11 mouse cellular contexts compared by ENCODE assay signal in genomic region chr16:46022958-46023491, GRCm38 (mm10). TPM values are rescaled to one million over a fixed set of nuclear protein-coding genes. Genes with fewer than 3 reads are reported as not detected.
DNase-seq lines count a peak whose midpoint lies in the region; ATAC-seq and TF ChIP-seq lines count a peak whose summit lies in the region.
"Had no signal": no experiment of that assay in that cellular context is flagged by ENCODE, and none has a peak within 500 bp of the region (broad histone marks: within the 10 kb centered on the region; RNA-seq: fewer than 3 reads in every experiment).

No protein-coding gene starts in this region.

- no peak overlapping the region for H3K9ac ChIP-seq in forebrain, embryonic 11.5 days (ENCODE audit: low read length)
- H3K9ac ChIP-seq in forebrain, postnatal 0 days, result no peak overlapping the region
- H3K9ac ChIP-seq in midbrain, embryonic 13.5 days (replicated peaks), result no peak overlapping the region
- H3K9ac ChIP-seq in intestine, postnatal 0 days (ENCODE audit: low read depth, low read length), result no peak overlapping the region
- H3K9ac ChIP-seq: embryonic facial prominence, embryonic 15.5 days; hindbrain, embryonic 13.5 days; liver, embryonic 15.5 days had no signal

- no peaks in the 10 kb centered on the region for H3K9me3 ChIP-seq in forebrain, embryonic 11.5 days (ENCODE audit: control insufficient read depth, low read length)
- no peaks in the 10 kb centered on the region for H3K9me3 ChIP-seq in forebrain, postnatal 0 days (ENCODE audit: low read length)
- no peaks in the 10 kb centered on the region for H3K9me3 ChIP-seq in midbrain, embryonic 13.5 days
- H3K9me3 ChIP-seq in midbrain, embryonic 10.5 days (replicated peaks), result no peaks in the 10 kb centered on the region
- H3K9me3 ChIP-seq in intestine, postnatal 0 days (ENCODE audit: control insufficient read depth), result no peaks in the 10 kb centered on the region
- H3K9me3 ChIP-seq: embryonic facial prominence, embryonic 15.5 days; hindbrain, embryonic 13.5 days; liver, embryonic 15.5 days had no signal

- no peak overlapping the region for H3K27ac ChIP-seq in forebrain, embryonic 11.5 days (ENCODE audit: low read depth, low read length)
- H3K27ac ChIP-seq in forebrain, postnatal 0 days (ENCODE audit: low read depth, low read length), result no peak overlapping the region
- H3K27ac ChIP-seq in kidney, adult 2 months (ENCODE audit: insufficient read depth, low read depth, low read length), result no peak overlapping the region
- H3K27ac ChIP-seq in midbrain, embryonic 13.5 days, result no peak overlapping the region
- H3K27ac ChIP-seq in midbrain, embryonic 10.5 days (replicated peaks), result no peak overlapping the region
- H3K27ac ChIP-seq in intestine, postnatal 0 days (ENCODE audit: low read depth, low read length), result no peak overlapping the region
- H3K27ac ChIP-seq: embryonic facial prominence, embryonic 15.5 days; hindbrain, embryonic 13.5 days; liver, embryonic 15.5 days had no signal

- H3K4me3 ChIP-seq in forebrain, embryonic 11.5 days (ENCODE audit: low read depth, low read length), result no peak overlapping the region
- no peak overlapping the region for H3K4me3 ChIP-seq in forebrain, postnatal 0 days (ENCODE audit: low read depth, low read length)
- H3K4me3 ChIP-seq in kidney, adult 2 months (ENCODE audit: insufficient read depth, low read depth, low read length), result no peak overlapping the region
- H3K4me3 ChIP-seq in midbrain, embryonic 13.5 days (replicated peaks), result no peak overlapping the region
- H3K4me3 ChIP-seq in midbrain, embryonic 10.5 days, result no peak overlapping the region
- H3K4me3 ChIP-seq in intestine, postnatal 0 days (ENCODE audit: low read depth, low read length), result no peak overlapping the region
- H3K4me3 ChIP-seq: embryonic facial prominence, embryonic 15.5 days; hindbrain, embryonic 13.5 days; liver, embryonic 15.5 days had no signal

- H3K4me1 ChIP-seq in forebrain, embryonic 11.5 days (replicated peaks; ENCODE audit: control insufficient read depth, insufficient read depth, low read length), result no peaks in the 10 kb centered on the region
- H3K4me1 ChIP-seq in forebrain, postnatal 0 days (ENCODE audit: insufficient read depth), result no peaks in the 10 kb centered on the region
- peaks cover 23% of the 10 kb centered on the region for H3K4me1 ChIP-seq in kidney, adult 2 months (ENCODE audit: control insufficient read depth, insufficient read depth, low read length)
- no peaks in the 10 kb centered on the region for H3K4me1 ChIP-seq in midbrain, embryonic 13.5 days (replicated peaks)
- no peaks in the 10 kb centered on the region for H3K4me1 ChIP-seq in midbrain, embryonic 10.5 days
- no peaks in the 10 kb centered on the region for H3K4me1 ChIP-seq in intestine, postnatal 0 days (replicated peaks; ENCODE audit: control insufficient read depth, insufficient read depth, low read length)
- H3K4me1 ChIP-seq: embryonic facial prominence, embryonic 15.5 days; hindbrain, embryonic 13.5 days; liver, embryonic 15.5 days had no signal

- 0 out of 2 replicates have a peak, but pooled peaks have one; percentile 21 for ATAC-seq in forebrain, embryonic 11.5 days (replicated peaks; ENCODE audit: low FRiP score)
- no peak for ATAC-seq in forebrain, postnatal 0 days
- peak; percentile 53 for ATAC-seq in midbrain, embryonic 13.5 days
- ATAC-seq in intestine, postnatal 0 days, result peak; percentile 47

- DNase-seq in forebrain, embryonic 11.5 days (ENCODE audit: low spot score), result no peak
- no peak for DNase-seq in forebrain, postnatal 0 days
- DNase-seq in kidney, adult 2 months, result peak; percentile 41
- no peak for DNase-seq in kidney, adult 8-10 months
- DNase-seq in midbrain, embryonic 10.5 days (ENCODE audit: low spot score), result no peak
- DNase-seq in cerebellum, adult 11-12 months, result no peak

- no peaks in the 10 kb centered on the region for H3K36me3 ChIP-seq in forebrain, embryonic 11.5 days (ENCODE audit: control insufficient read depth, insufficient read depth, low read length)
- H3K36me3 ChIP-seq in forebrain, postnatal 0 days (ENCODE audit: insufficient read depth), result no peaks in the 10 kb centered on the region
- no peaks in the 10 kb centered on the region for H3K36me3 ChIP-seq in kidney, adult 2 months (ENCODE audit: control insufficient read depth, insufficient read depth, low read length)
- H3K36me3 ChIP-seq in midbrain, embryonic 13.5 days, result no peaks in the 10 kb centered on the region
- H3K36me3 ChIP-seq in midbrain, embryonic 10.5 days, result no peaks in the 10 kb centered on the region
- H3K36me3 ChIP-seq in intestine, postnatal 0 days (ENCODE audit: control insufficient read depth, insufficient read depth), result no peaks in the 10 kb centered on the region
- H3K36me3 ChIP-seq: embryonic facial prominence, embryonic 15.5 days; hindbrain, embryonic 13.5 days; liver, embryonic 15.5 days had no signal

- no peaks in the 10 kb centered on the region for H3K27me3 ChIP-seq in forebrain, embryonic 11.5 days (ENCODE audit: control insufficient read depth, insufficient read depth, low read length)
- H3K27me3 ChIP-seq in forebrain, postnatal 0 days (ENCODE audit: insufficient read depth, low read length), result no peaks in the 10 kb centered on the region
- H3K27me3 ChIP-seq in kidney, adult 2 months (replicated peaks; ENCODE audit: control insufficient read depth, insufficient read depth, low read length), result no peaks in the 10 kb centered on the region
- H3K27me3 ChIP-seq in midbrain, embryonic 13.5 days, result no peaks in the 10 kb centered on the region
- no peaks in the 10 kb centered on the region for H3K27me3 ChIP-seq in midbrain, embryonic 10.5 days (ENCODE audit: low read depth, poor library complexity, severe bottlenecking)
- H3K27me3 ChIP-seq in intestine, postnatal 0 days (replicated peaks; ENCODE audit: control insufficient read depth, insufficient read depth, low read length), result no peaks in the 10 kb centered on the region
- H3K27me3 ChIP-seq: embryonic facial prominence, embryonic 15.5 days; hindbrain, embryonic 13.5 days; liver, embryonic 15.5 days had no signal

- no peak overlapping the region for H3K4me2 ChIP-seq in forebrain, embryonic 11.5 days (ENCODE audit: low read depth, low read length, severe bottlenecking)
- no peak overlapping the region for H3K4me2 ChIP-seq in forebrain, postnatal 0 days (ENCODE audit: low read depth)
- H3K4me2 ChIP-seq in midbrain, embryonic 13.5 days (replicated peaks), result no peak overlapping the region
- no peak overlapping the region for H3K4me2 ChIP-seq in intestine, postnatal 0 days (replicated peaks; ENCODE audit: low read depth)
- H3K4me2 ChIP-seq: embryonic facial prominence, embryonic 15.5 days; hindbrain, embryonic 13.5 days; liver, embryonic 15.5 days had no signal

- TF ChIP-seq POLR2A in kidney, adult 2 months (IDR thresholded peaks at IDR 0.05; ENCODE audit: low read depth, low read length), result no peak

- no peak for TF ChIP-seq CTCF in forebrain, postnatal 0 days (IDR thresholded peaks at IDR 0.05; ENCODE audit: low read depth)
- no peak for TF ChIP-seq CTCF in kidney, adult 2 months (conservative IDR thresholded peaks at IDR 0.05; ENCODE audit: insufficient read depth, insufficient read length, low read depth, low read length)
- TF ChIP-seq CTCF in intestine, postnatal 0 days (IDR thresholded peaks at IDR 0.05; ENCODE audit: low read depth), result no peak

- WGBS in forebrain, embryonic 11.5 days, result 84% methylated on average over 5 of the region's 5 CpGs
- WGBS in forebrain, postnatal 0 days, result 71% methylated on average over 5 of the region's 5 CpGs
- 33% methylated on average over 5 of the region's 5 CpGs for WGBS in kidney, adult 2 months
- WGBS in midbrain, embryonic 13.5 days, result 71% methylated on average over 5 of the region's 5 CpGs
- WGBS in midbrain, embryonic 10.5 days, result 80% methylated on average over 5 of the region's 5 CpGs
- WGBS in intestine, postnatal 0 days, result 48% methylated on average over 5 of the region's 5 CpGs

RNA-seq across cellular contexts. Expression of gene Plcxd2, which starts 13.0 kb away (rescaled TPM):
- 6.2 and 8.1 TPM in 2 replicates for polyA plus RNA-seq in forebrain, embryonic 11.5 days (2014; fragmentation: Nextera tagmentation; extraction: Ambion mirVana)
- 33.2 and 43.4 TPM in 2 replicates for total RNA-seq in forebrain, postnatal 0 days (2014; rRNA removed)
- 10.1 and 11.7 TPM in 2 replicates for polyA plus RNA-seq in forebrain, postnatal 0 days (2015; fragmentation: Nextera tagmentation; extraction: Ambion mirVana)
- polyA plus RNA-seq in kidney, adult 2 months (2012; rRNA removed), result 1.4 and 1.7 TPM in 2 replicates
- polyA plus RNA-seq in midbrain, embryonic 13.5 days (2015; fragmentation: Nextera tagmentation; extraction: Ambion mirVana), result 6.7 and 7.3 TPM in 2 replicates
- 2.0 and 3.9 TPM in 2 replicates for polyA plus RNA-seq in midbrain, embryonic 10.5 days (2016; fragmentation: Nextera tagmentation; extraction: Ambion mirVana)
- polyA plus RNA-seq in intestine, postnatal 0 days (2015; fragmentation: Nextera tagmentation; extraction: Ambion mirVana), result 2.3 and 2.4 TPM in 2 replicates
